Mouse (Mus musculus): ENCODE measurements around the gene Ybx2. TPM values are rescaled to one million over a fixed set of nuclear protein-coding genes. Genes with fewer than 3 reads are reported as not detected.

Ybx2 gene
- not detected for polyA plus RNA-seq (2017; shearing (Covaris generic))

DNA sequence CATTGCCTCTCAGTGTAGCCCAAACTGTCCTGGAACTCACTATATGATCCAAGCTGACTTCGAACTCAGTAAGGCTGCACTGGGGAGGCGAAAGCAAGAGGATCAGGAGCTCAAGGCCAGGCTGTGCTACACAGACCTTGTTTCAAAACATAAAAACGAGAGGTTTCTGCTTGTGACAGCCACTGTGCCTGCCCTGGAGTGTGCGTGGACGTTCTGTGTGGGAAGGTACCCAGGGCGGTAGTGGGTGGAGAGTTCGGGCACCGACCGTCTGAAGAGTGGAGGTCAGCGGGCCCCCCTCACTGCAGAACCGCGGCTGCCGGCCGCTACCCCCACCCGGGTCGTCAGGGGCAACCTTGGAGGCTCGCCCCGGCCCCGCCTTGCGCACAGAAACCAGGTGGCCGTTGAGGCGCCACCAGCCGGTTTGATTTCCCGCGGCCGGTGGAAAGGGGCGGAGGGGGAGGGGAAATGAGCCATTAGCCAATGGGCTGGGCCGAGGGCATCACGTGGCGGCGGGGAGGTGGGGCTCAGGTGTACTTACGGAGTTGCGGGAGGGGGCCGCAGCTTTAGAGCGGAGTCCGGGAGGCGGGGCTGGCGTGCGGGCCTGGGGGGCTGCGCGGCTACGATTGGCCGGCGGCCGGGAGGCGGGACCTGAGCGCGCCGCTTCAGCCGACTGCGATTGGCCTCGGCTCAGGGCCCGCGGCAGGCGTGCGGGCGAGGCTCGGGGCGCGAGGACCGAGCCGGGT, at the start of gene Ybx2:
TSS of gene Ybx2 (plus strand) at position 660 of the 743 bp plus-strand sequence.
- ATAC-seq: peak; percentile 77

DNA sequence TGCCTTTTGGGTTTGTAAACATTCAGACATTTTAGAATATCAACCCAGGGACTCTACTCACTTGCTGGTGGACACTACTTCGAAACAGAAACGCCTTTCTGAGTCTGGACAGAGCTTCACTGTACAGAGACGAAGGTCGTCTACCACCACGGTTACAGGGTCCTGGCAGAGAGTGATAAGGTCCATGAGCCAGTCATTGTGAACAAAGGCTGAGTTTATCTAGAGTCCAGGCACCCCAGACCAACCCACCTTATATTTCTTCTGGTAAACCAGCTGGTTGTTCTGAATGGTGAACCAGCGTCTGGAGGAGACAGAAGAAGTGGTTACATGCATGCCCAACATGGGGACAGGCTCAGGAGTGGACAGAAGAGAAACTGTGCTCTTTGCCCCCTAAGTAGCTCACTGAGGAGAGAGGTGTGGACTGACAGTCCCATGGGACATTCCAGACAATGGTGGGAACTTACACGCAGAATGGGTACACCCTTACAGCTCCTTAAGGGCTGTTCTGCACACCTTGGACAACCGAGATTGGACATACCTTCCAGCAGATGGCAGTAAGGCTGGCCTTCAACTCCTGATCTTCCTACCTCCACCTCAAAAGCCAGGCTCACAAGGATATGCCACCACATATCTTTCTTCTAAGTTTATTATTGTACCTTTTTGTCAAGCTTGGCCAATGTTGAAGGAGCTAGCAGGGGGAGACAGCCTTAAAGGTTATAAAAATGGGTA, 48.5 kb upstream of the Ybx2 start:
- ATAC-seq: no peak

DNA sequence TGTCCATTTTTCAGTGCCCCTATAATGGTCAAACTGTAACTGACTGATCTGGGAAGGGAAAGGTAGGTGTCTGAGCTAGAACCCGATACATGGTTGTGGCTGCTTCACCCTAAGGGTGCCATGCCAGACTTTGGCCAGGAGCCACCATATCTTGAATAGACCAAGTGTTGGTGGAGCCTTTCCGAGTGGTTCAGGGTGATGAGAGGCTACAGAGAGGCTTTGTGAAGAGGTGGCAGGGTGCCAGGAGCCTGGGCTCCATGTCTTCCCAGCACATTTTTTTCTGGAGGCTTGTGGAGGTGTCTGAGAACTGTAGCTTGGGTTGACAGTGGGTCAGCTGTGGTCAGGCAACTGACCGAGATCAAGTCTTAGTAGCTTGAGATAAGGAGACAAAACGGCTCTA, 44.1 kb upstream of the Ybx2 start:
- ATAC-seq: no peak

DNA sequence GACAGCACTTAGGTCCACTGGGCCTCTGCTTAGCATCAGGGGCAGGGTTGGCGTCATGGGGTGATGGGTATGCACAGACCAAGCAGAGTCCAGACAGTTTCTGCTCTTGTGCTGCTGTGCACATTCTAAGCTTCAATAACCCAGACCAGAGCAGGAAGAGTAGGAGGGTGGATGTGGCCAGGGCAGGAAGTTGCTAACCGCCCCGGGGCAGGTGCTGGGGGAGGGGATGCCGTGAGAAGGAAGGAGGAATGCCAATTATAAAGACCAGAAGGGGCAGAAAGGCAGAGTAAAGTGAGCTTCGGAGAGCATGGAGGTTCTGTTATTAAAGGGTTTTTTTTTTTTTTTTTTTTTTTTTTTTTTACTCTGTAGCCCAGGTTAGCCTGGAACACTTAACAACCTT, 40.9 kb upstream of the Ybx2 start:
- ATAC-seq: peak; percentile 95

DNA sequence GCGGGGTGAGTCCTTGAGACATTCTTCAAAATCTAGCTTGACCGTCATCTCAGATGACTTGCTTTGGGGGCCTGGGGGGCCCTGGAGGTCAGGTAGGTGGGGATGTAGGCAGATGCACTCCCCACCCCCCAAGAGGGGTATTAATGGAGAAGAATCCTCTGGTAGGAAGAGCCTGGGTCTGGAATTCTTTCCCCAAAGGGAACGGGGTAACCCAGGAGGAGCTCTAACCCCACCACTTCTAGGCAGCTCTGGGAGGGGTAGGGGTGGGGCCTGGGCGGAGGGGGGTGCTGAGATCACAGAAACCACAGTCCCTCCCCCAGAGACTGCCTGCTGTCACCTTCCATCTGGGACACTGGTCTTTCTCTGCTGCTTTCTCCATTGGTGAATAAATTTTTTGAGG, 40.3 kb upstream of the Ybx2 start, which contains the start of gene Acap1:
TSS of gene Acap1 (minus strand) at position 249 of the 400 bp plus-strand sequence.
- peak; percentile 37 for ATAC-seq

DNA sequence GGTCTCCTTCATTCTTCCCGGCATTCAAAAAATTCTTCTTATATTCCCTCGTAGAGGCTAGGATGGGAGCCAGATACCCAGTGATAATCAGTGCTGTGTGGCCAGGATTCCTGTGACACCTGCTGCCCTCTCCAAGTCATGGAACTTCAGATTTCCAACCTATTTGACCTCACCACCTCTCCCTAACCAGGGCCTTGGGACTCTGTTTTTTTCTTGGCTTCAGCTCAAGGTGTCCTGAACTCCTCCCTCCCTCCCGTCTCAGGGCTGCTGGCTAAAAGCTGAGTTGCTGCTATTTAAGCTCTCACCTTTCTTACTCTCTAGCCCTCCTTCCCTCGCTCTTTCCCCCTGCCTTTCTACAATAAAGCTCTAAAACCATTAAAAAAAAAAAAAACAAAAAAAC, 35.7 kb upstream of the Ybx2 start:
- ATAC-seq: no peak

DNA sequence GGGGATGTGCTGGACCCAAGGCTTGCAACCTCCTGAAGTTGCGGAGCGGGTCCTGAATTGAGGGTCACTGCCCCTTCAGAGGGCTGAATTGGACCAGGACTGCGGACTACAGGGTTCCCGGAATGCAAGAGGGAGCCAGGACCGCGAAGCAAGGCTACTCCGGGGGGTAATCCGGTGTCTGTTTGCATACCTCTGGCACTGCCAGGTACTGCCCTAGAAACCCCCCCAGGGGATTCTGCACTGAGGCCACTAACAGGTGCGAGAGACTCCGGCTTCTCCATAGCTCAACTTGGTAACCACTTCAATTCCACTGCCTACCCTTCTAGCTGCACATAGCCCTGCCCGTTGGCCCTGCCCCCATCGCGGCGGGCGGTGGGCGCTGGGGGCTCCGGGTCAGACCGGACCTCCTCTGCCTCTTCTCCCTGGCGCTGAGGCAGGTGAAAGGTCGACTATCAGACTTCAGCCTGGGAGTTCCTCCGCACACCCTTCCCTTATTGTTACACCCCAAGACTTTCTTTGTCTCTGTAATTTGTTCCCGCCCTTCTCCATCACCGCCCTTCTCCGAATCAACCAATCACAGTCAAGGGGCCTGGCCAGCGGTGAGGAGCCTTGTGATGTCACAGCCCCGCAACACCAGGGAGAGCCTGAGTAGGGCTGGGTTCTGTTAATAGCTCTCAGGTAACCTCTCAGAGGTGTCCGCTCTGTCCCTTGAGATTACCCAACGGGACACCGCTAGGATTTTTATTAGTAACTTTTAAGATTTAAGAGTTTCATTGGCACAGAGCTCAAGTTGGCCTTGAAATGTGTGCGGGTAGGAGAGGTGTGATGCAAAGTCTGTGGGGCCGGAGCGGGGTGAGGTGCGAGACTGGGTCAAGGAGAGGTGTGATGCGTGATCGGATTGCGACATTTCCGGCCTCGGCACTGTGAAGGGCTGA, 34.9 kb upstream of the Ybx2 start, which contains the start of the genes 2810408A11Rik and Neurl4:
TSS of gene 2810408A11Rik (minus strand) at position 517 of the 935 bp plus-strand sequence.
TSS of gene Neurl4 (plus strand) at position 602 of the 935 bp plus-strand sequence.
- ATAC-seq: peak; percentile 96

DNA sequence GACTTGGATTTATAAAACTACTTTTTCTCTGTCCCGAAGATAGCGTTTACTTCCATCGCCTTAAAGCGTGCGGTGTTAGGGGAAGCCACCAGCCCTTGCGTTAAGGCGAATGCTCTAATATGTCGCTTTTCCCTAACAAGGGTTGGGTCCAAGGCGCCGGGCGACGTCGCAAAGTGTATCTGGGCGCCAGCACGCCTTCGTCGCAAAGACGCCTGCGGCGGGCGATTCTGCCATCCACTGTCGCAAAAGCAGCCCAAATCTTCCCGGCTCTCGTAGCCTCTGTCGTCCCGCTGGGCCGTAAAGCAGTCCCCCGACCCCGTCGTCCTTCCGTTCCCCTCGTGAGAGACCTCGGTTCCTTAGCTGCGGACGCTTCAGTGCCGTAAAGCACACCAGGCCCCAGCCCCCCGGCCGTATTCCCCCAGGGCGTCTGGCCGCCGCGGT, 34.2 kb upstream of the Ybx2 start:
- ATAC-seq: peak; percentile 55

DNA sequence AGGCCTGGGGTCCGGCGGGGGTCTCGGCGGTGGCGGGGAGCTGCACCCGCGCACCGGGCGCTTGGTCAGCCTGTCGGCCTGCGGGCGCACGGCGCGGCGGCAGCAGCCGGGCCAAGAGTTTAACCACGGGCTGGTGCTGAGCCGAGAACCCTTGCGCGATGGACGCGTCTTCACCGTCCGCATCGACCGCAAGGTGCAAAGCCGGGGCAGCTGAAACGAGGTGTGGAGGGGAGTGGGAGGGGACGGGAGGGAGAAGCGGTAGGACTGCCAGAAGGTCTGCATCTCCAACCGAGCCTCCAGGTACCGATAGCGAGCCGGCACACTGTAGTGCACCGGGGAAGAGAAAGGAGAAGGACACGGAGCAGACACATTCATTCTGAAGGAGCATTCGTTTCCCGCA, 33.6 kb upstream of the Ybx2 start:
- no peak for ATAC-seq

DNA sequence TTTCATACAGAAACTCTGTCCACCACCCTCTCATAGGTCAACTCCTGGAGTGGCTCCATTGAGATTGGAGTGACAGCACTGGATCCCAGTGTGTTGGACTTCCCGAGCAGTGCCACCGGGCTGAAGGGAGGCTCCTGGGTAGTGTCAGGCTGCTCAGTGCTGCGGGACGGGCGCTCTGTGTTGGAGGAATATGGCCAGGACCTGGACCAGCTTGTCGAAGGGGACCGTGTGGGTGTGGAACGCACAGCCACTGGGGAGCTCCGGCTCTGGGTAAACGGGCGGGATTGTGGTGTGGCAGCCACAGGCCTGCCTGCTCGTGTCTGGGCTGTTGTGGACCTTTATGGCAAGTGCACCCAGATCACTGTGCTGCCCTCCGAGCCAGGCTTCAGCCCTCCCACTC, 32.6 kb upstream of the Ybx2 start:
- no peak for ATAC-seq

DNA sequence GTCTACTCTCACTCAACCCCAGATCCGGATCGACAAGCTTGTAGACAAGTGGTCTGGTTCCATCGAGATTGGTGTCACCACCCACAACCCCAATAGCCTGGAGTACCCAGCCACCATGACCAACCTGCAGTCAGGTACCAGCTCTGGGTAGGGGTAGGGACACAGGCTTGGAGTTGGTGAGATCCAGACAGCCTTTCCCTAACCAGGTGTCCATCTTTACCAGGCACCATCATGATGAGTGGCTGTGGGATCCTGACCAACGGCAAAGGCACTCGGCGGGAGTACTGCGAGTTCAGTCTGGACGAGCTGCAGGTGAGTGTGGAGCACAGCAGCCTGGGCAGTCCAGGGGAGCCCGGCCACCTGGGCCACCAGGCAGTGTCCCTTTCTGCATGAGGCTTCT, 31.3 kb upstream of the Ybx2 start:
- no peak for ATAC-seq

DNA sequence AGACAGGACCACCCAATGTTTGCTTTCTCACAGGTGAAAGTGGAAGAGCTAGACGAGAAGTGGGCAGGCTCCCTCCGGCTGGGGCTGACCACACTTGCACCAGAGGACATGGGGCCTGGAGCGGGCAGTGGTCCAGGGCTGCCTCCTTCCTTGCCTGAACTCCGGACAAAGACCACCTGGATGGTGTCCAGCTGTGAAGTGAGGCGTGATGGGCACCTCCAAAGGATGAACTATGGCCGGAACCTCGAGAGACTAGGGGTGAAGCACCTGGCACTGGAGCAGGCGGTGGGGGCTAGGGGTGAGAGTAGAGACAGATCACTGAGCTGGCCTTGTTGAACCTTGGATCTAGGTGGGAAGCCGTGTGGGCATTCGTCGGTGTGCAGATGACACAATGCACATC, 27.0 kb upstream of the Ybx2 start:
- ATAC-seq: no peak

DNA sequence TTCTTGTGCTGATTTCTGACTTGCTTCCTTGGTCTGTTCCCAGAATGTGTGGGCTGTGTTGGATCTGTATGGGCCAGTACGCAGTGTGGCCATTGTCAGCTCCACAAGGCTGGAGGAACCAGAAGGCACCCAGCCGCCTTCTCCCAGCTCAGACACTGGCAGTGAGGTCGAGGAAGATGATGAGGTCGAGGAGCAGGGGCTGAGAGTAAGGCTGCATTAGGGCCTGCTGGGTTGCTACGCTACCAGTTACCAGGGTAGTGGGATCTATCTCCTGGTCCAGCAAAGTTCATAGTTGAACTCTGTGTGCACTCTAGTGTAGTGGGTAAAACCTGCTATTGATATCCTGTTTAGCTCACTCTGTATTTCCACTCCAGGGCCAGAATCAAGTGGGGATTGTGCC, 26.4 kb upstream of the Ybx2 start:
- ATAC-seq: no peak

DNA sequence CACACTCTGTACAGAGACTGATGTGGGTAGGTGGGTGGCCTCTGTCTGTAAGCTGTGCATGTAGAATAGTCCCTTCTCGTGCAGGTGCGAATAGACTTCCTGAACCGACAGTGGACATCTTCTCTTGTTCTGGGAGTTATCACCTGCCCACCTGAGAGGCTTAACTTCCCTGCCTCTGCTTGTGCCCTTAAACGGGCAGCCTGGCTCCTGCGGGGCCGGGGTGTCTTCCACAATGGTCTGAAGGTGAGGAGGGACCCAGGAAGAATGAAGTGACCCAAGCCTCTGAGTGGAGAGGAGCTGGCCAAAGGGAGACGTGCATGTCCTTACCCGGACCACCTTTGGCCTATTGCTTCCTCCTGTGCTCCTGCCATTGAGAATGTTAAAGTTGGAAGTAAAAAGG, 25.4 kb upstream of the Ybx2 start:
- no peak for ATAC-seq

DNA sequence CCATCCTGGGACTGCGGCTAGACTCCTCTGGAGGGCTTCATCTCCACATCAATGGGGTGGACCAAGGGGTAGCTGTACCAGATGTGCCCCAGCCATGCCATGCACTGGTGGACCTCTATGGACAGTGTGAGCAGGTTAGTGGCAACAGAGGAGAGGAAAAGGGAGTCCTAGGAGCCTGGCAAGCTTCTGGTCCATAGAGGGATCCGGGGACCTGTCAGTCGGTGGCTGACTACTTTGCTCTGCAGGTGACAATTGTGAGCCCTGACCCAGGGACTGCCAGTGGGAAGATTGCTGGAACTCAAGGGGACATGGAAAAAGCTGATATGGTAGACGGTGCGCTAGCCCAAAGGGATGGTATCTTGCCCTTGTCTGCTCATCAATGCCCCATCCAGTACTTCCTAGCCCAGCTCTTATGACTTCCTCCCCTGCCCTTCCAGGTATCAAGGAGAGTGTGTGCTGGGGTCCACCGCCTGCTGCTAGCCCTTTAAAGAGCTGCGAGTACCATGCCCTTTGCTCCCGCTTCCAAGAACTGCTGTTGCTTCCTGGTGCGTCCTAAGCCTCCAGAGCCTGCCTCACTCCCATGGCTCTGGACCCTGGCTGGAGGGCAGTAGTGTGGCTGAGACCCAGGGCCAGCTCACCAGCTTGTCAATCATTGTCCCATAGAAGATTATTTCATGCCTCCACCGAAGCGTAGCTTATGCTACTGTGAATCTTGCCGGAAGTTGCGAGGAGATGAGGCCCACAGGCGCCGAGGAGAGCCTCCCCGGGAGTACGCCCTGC, 24.6 kb upstream of the Ybx2 start:
- no peak for ATAC-seq

DNA sequence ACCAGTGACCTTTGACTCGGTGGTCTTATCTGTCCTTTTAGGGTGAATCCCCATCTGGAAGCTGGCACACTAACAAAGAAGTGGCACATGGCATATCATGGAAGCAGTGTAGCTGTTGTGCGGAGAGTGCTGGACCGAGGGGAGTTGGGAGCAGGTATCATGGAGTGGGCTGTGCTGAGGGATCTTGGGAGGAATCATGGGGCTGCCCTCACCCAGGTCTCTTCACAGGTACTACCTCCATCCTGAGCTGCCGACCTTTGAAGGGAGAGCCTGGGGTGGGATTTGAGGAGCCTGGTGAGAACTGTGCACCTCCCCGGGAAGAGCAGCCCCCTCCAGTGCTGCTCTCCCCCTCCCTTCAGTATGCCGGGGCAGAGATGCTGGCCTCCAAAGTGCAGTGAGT, 23.9 kb upstream of the Ybx2 start:
- ATAC-seq: no peak

DNA sequence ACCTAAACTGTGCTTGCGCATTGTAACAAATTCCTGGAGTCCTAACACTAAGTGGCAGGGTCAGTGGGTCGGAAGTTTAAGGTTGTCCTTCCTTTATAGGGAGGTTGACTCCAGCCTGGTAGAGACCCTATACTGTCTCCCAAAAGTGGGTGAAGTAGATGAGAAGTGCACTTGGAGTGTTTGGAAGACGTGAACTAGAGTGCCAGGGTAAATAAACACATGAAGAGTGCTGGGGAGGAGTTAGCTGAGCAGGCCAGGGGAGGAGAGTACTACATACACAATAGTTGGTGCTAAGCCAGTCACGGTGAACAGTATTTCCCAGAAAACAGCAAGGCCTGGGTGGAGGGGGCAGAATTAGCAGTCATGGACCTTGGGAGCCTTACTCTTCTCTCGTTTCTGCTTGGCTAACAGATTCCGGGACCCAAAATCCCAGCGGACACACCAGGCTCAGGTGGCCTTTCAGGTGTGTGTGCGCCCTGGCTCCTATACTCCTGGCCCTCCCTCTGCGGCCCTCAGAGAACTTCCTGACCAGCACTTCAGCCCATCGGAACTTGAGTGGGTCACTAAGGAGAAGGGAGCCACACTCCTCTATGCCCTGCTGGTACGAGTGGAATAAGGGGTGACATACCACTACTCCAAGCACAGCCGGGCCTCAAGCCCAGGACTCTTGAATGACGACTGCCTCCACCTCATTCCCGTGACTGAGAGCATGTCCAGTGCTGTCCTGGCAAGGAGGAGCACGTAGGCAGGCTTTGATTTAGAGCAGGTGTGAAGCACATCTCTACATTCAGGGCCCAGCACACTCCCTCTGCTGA, 22.7 kb upstream of the Ybx2 start:
- no peak for ATAC-seq

DNA sequence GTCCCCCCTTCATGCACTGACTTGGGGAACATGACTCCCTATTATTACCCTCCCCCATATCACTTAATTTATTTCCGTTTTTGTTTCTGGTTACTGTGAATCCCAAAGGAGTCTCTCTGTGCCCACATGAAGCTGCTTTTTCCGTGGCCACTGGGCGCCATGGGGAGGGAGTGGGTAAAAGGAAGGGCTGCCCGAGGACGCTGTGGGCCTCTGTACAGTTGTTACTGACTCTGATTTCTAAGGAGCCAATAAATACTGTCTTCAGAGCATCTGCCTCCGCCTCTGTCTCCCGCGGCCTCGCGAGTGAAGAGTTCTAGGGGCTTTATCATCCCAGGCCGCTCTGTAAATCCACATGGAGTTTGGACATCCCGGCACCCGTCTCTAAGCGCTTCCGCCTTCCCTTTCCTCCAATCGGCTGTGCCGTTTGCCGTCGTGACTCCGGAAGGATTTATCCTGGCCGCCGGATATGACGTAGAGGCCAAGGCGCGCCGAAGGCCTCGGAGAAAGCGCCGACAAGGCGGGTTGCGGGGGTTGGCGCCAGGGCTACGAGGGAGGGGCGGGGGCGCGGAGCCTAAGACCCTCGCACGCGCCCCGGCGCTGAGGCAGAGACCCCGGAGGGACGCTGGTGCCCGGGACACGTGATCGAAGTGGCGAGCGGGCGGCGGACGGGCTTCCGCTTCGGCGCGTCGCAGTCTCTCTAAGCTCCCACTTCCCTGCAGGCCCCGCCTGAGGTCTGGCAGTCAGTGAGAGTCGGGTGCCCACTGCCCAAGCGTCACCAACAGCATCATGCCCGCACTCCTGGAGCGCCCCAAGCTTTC, 21.8 kb upstream of the Ybx2 start, which contains the start of gene Gps2:
TSS of gene Gps2 (plus strand) at position 335 of the 818 bp plus-strand sequence.
- ATAC-seq: peak; percentile 88

DNA sequence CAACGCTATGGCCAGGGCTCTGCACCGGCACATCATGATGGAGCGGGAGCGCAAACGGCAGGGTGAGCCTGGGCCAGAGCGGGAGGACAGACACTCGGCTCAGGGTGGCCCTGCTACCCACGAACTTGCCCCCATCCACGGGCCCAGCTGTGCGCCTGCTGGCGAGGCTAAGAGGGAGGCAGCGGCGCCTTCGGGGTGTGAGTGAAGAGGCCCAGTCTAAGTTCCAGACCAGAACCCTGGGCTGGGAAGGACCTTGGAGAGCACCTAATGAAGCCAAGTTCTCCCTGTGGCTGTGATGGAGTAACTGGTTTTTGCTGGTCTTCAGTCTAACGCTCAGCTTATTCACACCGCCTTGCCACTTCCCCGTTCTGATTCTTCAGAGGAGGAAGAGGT, 21.2 kb upstream of the Ybx2 start:
- ATAC-seq: no peak

DNA sequence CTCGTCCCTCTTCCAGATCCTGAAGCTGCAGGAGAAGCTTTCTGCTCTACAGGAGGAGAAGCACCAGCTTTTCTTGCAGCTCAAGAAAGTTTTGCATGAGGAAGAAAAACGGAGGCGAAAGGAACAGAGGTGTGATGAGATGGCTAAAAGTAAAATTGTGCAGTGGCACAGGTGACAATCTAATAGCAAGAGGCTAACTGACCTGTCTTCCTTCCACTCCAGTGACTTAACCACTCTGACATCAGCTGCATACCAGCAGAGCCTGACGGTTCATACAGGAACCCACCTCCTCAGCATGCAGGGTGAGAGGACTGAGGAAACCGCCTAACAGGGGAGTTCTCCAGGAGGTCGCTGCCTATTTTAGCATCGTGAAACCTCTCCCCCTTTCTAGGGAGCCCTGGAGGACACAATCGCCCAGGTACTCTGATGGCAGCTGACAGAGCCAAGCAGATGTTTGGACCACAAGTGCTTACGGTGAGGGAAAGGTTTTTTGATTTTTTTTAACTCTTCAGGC, 20.6 kb upstream of the Ybx2 start:
- no peak for ATAC-seq

Data from activated CD4-positive, CD25-positive, alpha-beta regulatory T cell, adult 4 months (primary cell).